Comparison of ENCODE assay signal across 28 mouse cellular contexts in the genomic region with DNA sequence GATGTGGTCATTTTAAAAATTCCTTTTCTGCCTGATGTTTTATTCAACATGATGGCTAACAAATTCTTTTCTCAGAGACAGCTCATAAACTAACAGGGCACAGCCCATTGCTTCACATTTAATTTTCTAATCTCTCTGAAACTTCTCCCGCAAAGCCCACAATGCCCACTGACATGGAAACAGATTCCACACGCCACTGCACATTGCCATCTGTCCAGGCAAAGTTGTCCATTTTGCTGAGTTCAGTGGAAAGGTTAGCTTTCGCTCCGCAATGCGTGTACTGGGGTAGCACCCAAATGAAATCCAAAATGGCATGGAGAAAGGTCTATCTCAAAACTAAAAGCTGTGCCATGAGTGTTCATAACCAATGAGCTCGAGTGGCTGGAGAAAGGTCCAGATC.
DNase-seq lines count a peak whose midpoint lies in the region; ATAC-seq and TF ChIP-seq lines count a peak whose summit lies in the region.
"Had no signal": no experiment of that assay in that cellular context is flagged by ENCODE, and none has a peak within 500 bp of the region (broad histone marks: within the 10 kb centered on the region; RNA-seq: fewer than 3 reads in every experiment).

No protein-coding gene starts in this region.

- intact Hi-C loops in heart, postnatal 10 days (cut with DNase I), result no loop called here

- H3K4me3 ChIP-seq in midbrain, postnatal 0 days (ENCODE audit: low read depth, low read length), result no peak overlapping the region
- H3K4me3 ChIP-seq in midbrain, embryonic 16.5 days (ENCODE audit: low read depth, low read length), result no peak overlapping the region
- no peak overlapping the region for H3K4me3 ChIP-seq in forebrain, embryonic 10.5 days
- H3K4me3 ChIP-seq: embryonic facial prominence, embryonic 13.5 days; heart, embryonic 15.5 days; hindbrain, embryonic 12.5 days; intestine, embryonic 15.5 days; limb, embryonic 12.5 days; liver, embryonic 15.5 days; midbrain, embryonic 15.5 days; neural tube, embryonic 13.5 days had no signal

- whole genome bisulfite sequencing in midbrain, postnatal 0 days, result 89% methylated on average over 6 of the region's 6 CpGs
- WGBS in midbrain, embryonic 16.5 days, result 84% methylated on average over 6 of the region's 6 CpGs
- 91% methylated on average over 6 of the region's 6 CpGs for WGBS in forebrain, embryonic 10.5 days

- no peak overlapping the region for H3K4me2 ChIP-seq in midbrain, postnatal 0 days (ENCODE audit: low read depth, low read length, poor library complexity, severe bottlenecking)
- H3K4me2 ChIP-seq in midbrain, embryonic 16.5 days (ENCODE audit: low read length), result no peak overlapping the region
- H3K4me2 ChIP-seq: embryonic facial prominence, embryonic 13.5 days; heart, embryonic 15.5 days; hindbrain, embryonic 12.5 days; intestine, embryonic 15.5 days; limb, embryonic 12.5 days; liver, embryonic 15.5 days; lung, embryonic 14.5 days; midbrain, embryonic 15.5 days; neural tube, embryonic 13.5 days had no signal

- no peak for ATAC-seq in midbrain, postnatal 0 days (ENCODE audit: low FRiP score)
- ATAC-seq in midbrain, embryonic 16.5 days, result no peak
- ATAC-seq: forebrain, embryonic 16.5 days; hindbrain, postnatal 0 days; intestine, embryonic 15.5 days; midbrain, embryonic 15.5 days had no signal

- H3K9ac ChIP-seq in midbrain, postnatal 0 days (replicated peaks; ENCODE audit: low read length, poor library complexity, severe bottlenecking), result no peak overlapping the region
- H3K9ac ChIP-seq in midbrain, embryonic 16.5 days (ENCODE audit: low read depth, low read length), result no peak overlapping the region
- H3K9ac ChIP-seq: embryonic facial prominence, embryonic 13.5 days; heart, embryonic 15.5 days; hindbrain, embryonic 12.5 days; intestine, embryonic 15.5 days; limb, embryonic 12.5 days; liver, embryonic 15.5 days; lung, embryonic 14.5 days; midbrain, embryonic 15.5 days; neural tube, embryonic 13.5 days had no signal

- no peaks in the 10 kb centered on the region for H3K36me3 ChIP-seq in midbrain, postnatal 0 days (ENCODE audit: insufficient read depth, low read length)
- H3K36me3 ChIP-seq in midbrain, embryonic 16.5 days (ENCODE audit: control insufficient read depth, insufficient read depth, low read length), result no peaks in the 10 kb centered on the region
- no peaks in the 10 kb centered on the region for H3K36me3 ChIP-seq in forebrain, embryonic 10.5 days (replicated peaks)
- H3K36me3 ChIP-seq: embryonic facial prominence, embryonic 13.5 days; heart, embryonic 15.5 days; hindbrain, embryonic 12.5 days; intestine, embryonic 15.5 days; limb, embryonic 12.5 days; liver, embryonic 15.5 days; midbrain, embryonic 15.5 days; neural tube, embryonic 13.5 days had no signal

- no peaks in the 10 kb centered on the region for H3K9me3 ChIP-seq in midbrain, postnatal 0 days (ENCODE audit: low read length)
- H3K9me3 ChIP-seq in midbrain, embryonic 16.5 days (replicated peaks; ENCODE audit: control insufficient read depth, low read length, poor library complexity, severe bottlenecking), result no peaks in the 10 kb centered on the region
- no peaks in the 10 kb centered on the region for H3K9me3 ChIP-seq in forebrain, embryonic 10.5 days
- H3K9me3 ChIP-seq: embryonic facial prominence, embryonic 13.5 days; heart, embryonic 15.5 days; hindbrain, embryonic 12.5 days; intestine, embryonic 15.5 days; limb, embryonic 12.5 days; liver, embryonic 15.5 days; midbrain, embryonic 15.5 days; neural tube, embryonic 13.5 days had no signal

- no peaks in the 10 kb centered on the region for H3K4me1 ChIP-seq in midbrain, postnatal 0 days (ENCODE audit: insufficient read depth, low read length)
- H3K4me1 ChIP-seq in midbrain, embryonic 16.5 days (ENCODE audit: control insufficient read depth, insufficient read depth, low read length), result no peaks in the 10 kb centered on the region
- no peaks in the 10 kb centered on the region for H3K4me1 ChIP-seq in forebrain, embryonic 10.5 days
- H3K4me1 ChIP-seq: embryonic facial prominence, embryonic 13.5 days; heart, embryonic 15.5 days; hindbrain, embryonic 12.5 days; intestine, embryonic 15.5 days; limb, embryonic 12.5 days; liver, embryonic 15.5 days; midbrain, embryonic 15.5 days; neural tube, embryonic 13.5 days had no signal

- no peak overlapping the region for H3K27ac ChIP-seq in midbrain, postnatal 0 days (ENCODE audit: low read depth, low read length)
- no peak overlapping the region for H3K27ac ChIP-seq in midbrain, embryonic 16.5 days (ENCODE audit: low read length)
- no peak overlapping the region for H3K27ac ChIP-seq in forebrain, embryonic 10.5 days
- H3K27ac ChIP-seq: embryonic facial prominence, embryonic 13.5 days; heart, embryonic 15.5 days; hindbrain, embryonic 12.5 days; hindbrain, postnatal 0 days; intestine, embryonic 15.5 days; limb, embryonic 12.5 days; liver, embryonic 15.5 days; midbrain, embryonic 15.5 days; neural tube, embryonic 13.5 days; stomach, postnatal 0 days had no signal

- TF ChIP-seq CTCF in midbrain, postnatal 0 days (IDR thresholded peaks at IDR 0.05), result no peak

- DNase-seq in midbrain, postnatal 0 days (ENCODE audit: low spot score), result peak; percentile 9
- DNase-seq in cerebellum, adult 8-10 months, result peak; percentile 18
- DNase-seq in cerebellum, postnatal 36 days, result peak; percentile 10 to 21
- DNase-seq in heart, postnatal 10 days, result no peak
- DNase-seq in forebrain, embryonic 10.5 days (ENCODE audit: extremely low spot score, low spot score), result no peak
- no peak for DNase-seq in gastrocnemius, adult 18-20 months (ENCODE audit: low spot score)
- DNase-seq: adrenal gland, postnatal 10 days; heart, postnatal 36 days; kidney, adult 2 months; kidney, postnatal 4 days; lung, embryonic 14.5 days; lung, postnatal 14 days; right cerebral cortex, adult 18-20 months; right cerebral cortex, postnatal 4 days; thymus, adult 2 months; thymus, postnatal 36 days had no signal

- H3K27me3 ChIP-seq in midbrain, postnatal 0 days (ENCODE audit: insufficient read depth, low read length), result no peaks in the 10 kb centered on the region
- no peaks in the 10 kb centered on the region for H3K27me3 ChIP-seq in midbrain, embryonic 16.5 days (ENCODE audit: control insufficient read depth, insufficient read depth, low read depth, low read length)
- no peaks in the 10 kb centered on the region for H3K27me3 ChIP-seq in forebrain, embryonic 10.5 days (ENCODE audit: poor library complexity, severe bottlenecking)
- H3K27me3 ChIP-seq: embryonic facial prominence, embryonic 13.5 days; heart, embryonic 15.5 days; hindbrain, embryonic 12.5 days; intestine, embryonic 15.5 days; limb, embryonic 12.5 days; liver, embryonic 15.5 days; midbrain, embryonic 15.5 days; neural tube, embryonic 13.5 days had no signal

Comparison
In these comparisons a context has a peak if more than half of its experiments do, and no peak if none do; other contexts are left out.
1. DNase-seq: peak in midbrain, postnatal 0 days (single experiment), cerebellum, adult 8-10 months (single experiment) and cerebellum, postnatal 36 days (2 of 2); none in heart, postnatal 10 days (0 of 2), forebrain, embryonic 10.5 days (single experiment) and gastrocnemius, adult 18-20 months (single experiment).